Mouse (Mus musculus) cerebellum, adult 18-20 months (tissue): Measurements from ENCODE around the gene Xrra1.
"Not testable (repeated sequence)": the region's sequence is repeated elsewhere in the genome, so short reads cannot be mapped to it uniquely, and the experiment has no call there.

Experiments
- DNase-seq, 2 experiments: peaks; one replicate each; pipeline ENCODE4 v3.0.0; 2021

Gene Xrra1

DNA sequence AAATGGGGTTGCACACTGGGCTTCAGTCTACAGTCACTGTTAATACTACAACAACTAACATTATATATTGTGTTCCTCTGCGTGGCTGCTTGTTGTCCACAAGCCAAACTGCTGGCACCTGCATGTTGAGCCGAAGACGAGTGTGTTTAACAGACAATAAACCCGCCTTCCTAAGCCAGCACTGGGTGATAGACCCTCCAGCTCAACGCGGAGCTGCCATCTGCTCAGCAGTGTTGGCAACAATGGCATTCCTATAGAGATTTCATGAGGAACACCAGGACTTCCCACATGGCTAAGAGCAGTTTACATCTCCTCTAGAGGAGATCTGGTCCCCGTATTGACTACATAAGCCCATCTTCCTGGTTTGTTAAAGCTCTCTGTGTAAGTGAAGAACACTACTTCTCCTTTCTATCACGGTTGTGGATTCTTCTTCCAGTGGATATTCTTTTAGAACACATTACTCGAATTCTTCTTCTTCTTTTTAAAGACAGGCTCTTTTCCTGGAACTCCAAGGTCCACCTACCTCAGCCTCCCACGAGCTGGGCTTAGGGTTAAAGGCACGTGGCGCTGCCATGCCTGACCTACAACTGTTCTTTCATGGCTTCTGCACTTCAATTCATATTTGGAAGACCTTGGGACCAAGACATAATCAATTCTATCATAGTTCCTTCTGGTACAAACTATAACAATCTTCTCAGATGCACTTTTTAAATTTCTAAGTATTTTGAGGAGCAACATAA, 98.5 kb downstream of the Xrra1 start:
- no peak for DNase-seq

DNA sequence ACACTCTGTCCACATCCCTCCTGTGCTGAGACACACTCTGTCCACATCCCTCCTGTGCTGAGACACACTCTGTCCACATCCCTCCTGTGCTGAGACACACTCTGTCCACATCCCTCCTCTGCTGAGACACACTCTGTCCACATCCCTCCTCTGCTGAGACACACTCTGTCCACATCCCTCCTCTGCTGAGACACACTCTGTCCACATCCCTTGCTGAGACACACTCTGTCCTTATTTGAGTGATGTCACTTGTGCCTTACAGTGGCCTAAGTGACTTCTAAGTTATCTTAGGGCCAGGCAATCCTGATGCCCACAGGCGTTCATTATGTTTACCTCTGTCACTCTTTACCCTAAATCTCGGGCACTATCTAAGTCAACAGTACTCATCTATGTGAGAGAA, 101.7 kb downstream of the Xrra1 start:
- DNase-seq = not testable (repeated sequence)

DNA sequence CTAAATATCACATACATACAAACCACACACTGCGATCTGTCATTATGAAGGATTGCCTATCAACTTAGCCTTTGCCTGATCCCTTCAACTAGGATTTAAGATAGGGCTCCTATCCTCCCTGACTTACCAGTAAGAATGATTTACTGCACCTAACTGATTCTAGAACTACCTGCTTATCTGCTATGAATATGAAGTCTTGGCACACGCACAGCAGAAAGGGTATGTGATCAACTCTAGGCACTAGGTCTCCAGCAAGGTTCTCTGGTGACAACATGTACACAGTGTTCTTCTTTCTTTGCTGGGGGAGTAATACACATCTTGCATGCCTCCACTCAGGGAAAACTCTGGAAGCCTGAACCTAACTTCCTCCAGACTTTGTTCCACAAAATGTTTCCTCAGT, 102.6 kb downstream of the Xrra1 start:
- no peak for DNase-seq

DNA sequence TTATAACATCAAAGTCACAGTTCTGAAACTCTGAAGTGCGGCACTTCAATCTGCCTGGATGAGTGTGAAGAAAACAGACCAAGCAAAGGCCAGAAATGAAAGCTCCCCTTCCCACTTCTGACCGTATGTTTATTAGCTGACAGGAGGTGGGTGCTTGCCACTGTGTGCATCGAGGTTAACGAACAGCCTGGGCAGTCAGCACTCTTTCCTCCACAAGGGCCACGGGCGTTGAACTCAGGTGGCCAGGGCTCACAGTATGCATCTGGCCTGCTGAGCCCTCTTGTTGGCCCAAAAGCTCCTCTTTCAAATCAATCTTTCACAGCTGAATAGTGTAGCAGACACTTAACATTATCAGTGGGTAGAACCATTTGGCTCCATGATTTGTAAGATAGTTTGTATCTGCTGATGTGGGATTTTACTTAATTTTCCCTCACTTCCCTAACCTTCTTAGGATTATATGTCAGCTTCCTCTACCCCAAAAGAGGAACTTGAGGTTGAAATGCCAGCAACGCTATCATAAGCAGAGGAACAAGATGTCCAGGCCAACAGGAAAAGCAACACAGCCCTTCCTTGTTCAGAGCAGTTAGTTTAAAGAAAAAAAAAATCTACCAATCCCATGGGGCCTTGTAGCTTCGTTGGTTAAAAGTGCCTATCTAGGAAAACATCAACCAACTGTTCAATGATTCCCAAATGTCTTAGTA, 103.8 kb downstream of the Xrra1 start:
- no peak for DNase-seq

DNA sequence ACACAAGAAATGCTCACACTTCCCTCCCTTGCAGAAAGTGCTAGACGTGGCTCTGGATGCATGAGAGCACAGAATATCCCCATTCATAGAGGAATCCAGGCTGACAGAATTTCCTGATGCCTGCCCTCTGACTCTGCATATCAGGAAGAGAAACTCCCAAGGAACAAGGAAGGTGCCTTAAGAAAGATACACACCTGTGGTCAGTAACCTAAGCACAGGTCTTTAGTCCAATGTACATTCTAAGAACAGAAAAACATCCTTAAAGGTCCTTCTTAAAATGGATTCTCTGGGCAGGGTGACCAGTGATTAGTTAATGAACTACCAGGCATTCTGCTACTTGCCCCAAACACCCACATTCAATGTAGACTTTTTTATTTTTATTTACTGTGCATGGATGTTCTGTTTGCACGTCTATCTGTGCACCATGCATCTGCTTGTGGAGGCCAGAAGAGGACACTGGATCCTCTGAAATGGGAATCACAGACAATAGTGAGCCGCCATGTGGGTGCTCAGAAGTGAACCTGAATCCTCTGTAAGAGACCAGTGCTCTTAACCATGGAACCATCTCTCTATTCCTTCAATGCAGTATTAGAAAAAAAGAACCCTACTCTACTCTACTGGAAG, 104.4 kb downstream of the Xrra1 start:
- DNase-seq = no peak

DNA sequence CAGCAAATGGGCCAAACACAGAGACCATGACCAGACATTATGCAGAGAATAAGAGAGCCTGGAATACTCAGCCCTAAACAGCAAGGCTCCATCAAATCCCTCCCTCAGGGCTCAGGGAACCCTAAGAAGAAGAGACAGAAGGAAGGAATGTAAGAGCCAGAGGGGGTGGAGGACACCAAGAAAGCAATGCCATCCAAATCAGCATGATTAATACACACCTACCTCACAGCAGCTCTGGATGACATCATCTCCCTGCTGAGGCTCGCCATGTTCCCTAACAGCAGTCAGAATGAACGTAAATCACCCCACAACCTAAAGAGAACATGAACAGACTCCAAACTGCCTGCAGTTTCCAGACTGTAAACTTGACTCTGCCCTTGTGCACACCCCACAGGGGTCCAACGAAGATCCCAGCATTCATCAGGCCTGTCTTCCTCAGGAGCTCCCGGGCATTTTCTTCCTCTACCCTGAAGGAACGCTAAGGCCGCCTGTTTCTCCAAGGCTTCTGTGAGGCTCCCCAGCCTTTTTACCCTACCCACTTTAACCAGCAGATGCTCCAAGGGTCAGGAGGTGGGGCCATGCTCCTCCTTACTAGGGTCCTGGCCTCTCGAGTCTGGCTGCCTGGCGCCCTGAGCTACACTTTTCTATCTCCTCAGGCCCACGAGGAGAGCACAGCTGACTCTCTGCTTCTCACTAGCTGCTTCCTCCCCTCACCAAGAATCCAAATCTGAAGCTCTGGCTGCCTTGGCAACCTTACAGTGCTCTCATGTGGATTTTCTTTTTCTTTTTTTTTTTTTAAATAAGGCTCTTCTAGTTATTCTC, 106.3 kb downstream of the Xrra1 start:
- peak; percentile 32 to 40 for DNase-seq

DNA sequence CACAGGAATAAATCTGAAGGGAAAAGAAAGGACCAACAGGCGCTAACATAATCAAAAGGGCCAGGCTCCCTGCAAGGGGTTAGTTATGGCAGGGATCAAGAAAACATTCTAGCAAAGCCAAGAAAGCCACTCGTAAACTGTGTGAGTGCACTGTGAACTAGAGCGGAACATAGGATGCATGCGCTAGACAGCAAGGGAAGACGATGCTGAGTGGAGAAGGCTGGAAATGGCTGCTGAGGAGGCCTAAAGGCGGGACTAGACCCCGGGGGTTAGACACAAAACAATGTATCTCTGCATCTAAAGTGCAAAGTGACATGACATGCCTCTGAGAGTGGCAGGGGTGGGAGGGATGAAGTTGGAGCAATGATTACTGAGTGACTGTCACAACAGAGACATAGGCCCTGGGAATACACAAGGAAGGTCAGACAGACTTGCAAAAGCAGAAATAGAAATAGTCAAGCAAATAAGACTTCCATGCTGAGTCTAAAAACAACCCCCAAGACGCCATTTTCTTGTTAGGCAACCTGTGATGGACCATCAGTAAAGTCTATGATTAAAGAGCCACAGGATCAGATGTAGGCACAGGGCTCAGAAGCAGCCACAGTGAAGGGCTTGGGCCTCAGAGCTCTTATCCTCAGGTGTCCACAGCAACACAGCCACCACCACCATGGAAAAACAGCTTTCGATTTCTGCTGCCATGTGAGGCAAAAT, 107.2 kb downstream of the Xrra1 start:
- DNase-seq = peak in 1 of 2 experiments; percentile 26
